Mouse (Mus musculus) liver, postnatal 0 days (tissue): ENCODE data around the gene Gtpbp1. TPM values are rescaled to one million over a fixed set of nuclear protein-coding genes. Genes with fewer than 3 reads are reported as not detected.

Experiments
- ATAC-seq: fragments of 200-750 bp; cut with Nextera tagmentation; 2 replicates; pipeline ENCODE4 v1.8.0; 2017; ENCODE audit warnings: mild to moderate bottlenecking, moderate library complexity
- DNase-seq: peaks from one replicate; pipeline ENCODE4 v3.0.0-alpha.2; 2016
- H3K27ac ChIP-seq: fragments of 300-500 bp; sonication (generic); 2 replicates; pipeline ENCODE4 v1.5.1; 2014; ENCODE audit warnings: antibody characterized with exemption, moderate library complexity, mild to moderate bottlenecking, low read depth
- H3K27me3 ChIP-seq: fragments of 300-500 bp; sonication (generic); 2 replicates; pipeline ENCODE4 v1.6.1; 2014; ENCODE audit warnings: low read length, control low read depth, mixed read lengths; ENCODE audit not compliant: insufficient read depth
- H3K36me3 ChIP-seq: fragments of 300-500 bp; sonication (generic); replicated peaks from 2 replicates; pipeline ENCODE4 v1.6.1; 2014; ENCODE audit warnings: mild to moderate bottlenecking, control low read depth, low read length, moderate library complexity, mixed read lengths; ENCODE audit not compliant: insufficient read depth
- H3K4me1 ChIP-seq: fragments of 300-500 bp; sonication (generic); 2 replicates; pipeline ENCODE4 v1.6.1; 2014; ENCODE audit warnings: antibody characterized with exemption, mild to moderate bottlenecking, control low read depth; ENCODE audit not compliant: insufficient read depth
- H3K4me2 ChIP-seq: fragments of 300-500 bp; sonication (generic); 2 replicates; pipeline ENCODE4 v1.6.1; 2014; ENCODE audit warnings: low read depth, mild to moderate bottlenecking, low read length, moderate library complexity, mixed read lengths
- H3K4me3 ChIP-seq: fragments of 300-500 bp; sonication (generic); 2 replicates; pipeline ENCODE4 v1.5.1; 2014; ENCODE audit warnings: low read depth, low read length
- H3K9ac ChIP-seq: fragments of 300-500 bp; sonication (generic); replicated peaks from 2 replicates; pipeline ENCODE4 v1.6.1; 2014; ENCODE audit warnings: mild to moderate bottlenecking, moderate library complexity
- H3K9me3 ChIP-seq: fragments of 300-500 bp; sonication (generic); 2 replicates; pipeline ENCODE4 v1.6.1; 2016; ENCODE audit warnings: mild to moderate bottlenecking, control low read depth, low read length, mixed read lengths
- CTCF ChIP-seq: sonication (generic); IDR thresholded peaks from 2 replicates; pipeline ENCODE4 v1.5.1; 2016; ENCODE audit warnings: antibody characterized with exemption, low read depth
- EP300 ChIP-seq: IDR thresholded peaks from 2 replicates; pipeline ENCODE4 v1.6.1; 2016; ENCODE audit warnings: antibody characterized with exemption, low read depth, mild to moderate bottlenecking
- WGBS: fragments of 180-500 bp; shearing (Covaris S2); extraction: QIAGEN DNeasy Blood & Tissue Kit; methylation state at CpG from one replicate; pipeline ENCODE4 v1.1.7; 2014; ENCODE audit not compliant: insufficient replicate concordance; 5-methylcytosine and 5-hydroxymethylcytosine counted together
- polyA plus RNA-seq: library from polyadenylated mRNA; unstranded; fragments of >200 nt; fragmentation: Nextera tagmentation; extraction: Ambion mirVana; gene quantifications from 2 replicates; pipeline ENCODE4 v1.2.1, GENCODE M21; 2015

The Gtpbp1 gene
- polyA plus RNA-seq, 1 experiment from 2014 or later, result 16.8 TPM

DNA sequence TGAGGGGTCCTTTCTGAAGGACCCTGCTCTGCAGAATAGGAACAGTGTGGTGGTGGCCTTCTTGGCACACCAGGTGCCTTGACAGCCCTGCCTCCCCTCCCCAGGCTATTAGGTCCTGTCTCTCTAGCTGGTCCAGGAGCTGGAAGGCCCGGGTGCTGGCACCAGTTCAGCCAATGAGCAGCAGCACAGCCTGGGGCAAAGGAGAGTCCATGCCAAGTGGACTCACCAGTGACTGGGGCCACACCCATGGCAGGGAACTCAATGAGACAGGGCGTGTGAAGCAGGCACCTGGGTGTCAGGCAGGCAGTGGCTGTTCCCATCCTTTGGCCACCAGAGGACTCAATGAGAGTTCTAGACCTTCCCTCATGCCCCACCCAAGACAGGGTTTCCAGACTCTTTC is 74.7 kb downstream of the Gtpbp1 start:
- Histone ChIP-seq H3K27ac (no peak overlapping the region), H3K27me3 (no peaks in the 10 kb centered on the region), H3K4me2 (no peak overlapping the region), H3K36me3 (no peaks in the 10 kb centered on the region), H3K9ac (no peak overlapping the region), H3K9me3 (no peaks in the 10 kb centered on the region), H3K4me1 (peaks cover 7% of the 10 kb centered on the region), H3K4me3 (no peak overlapping the region)
- DNase-seq, result no peak
- 67% methylated on average over 2 of the region's 2 CpGs for WGBS
- peak; percentile 38; the same call in 1 of the 2 replicates for ATAC-seq
- no peak for TF ChIP-seq EP300
- no peak for TF ChIP-seq CTCF

- no peak overlapping the region for H3K4me2 ChIP-seq
- no peak overlapping the region for H3K27ac ChIP-seq
- H3K9me3 ChIP-seq, result no peaks in the 10 kb centered on the region
- DNase-seq, result no peak
- TF ChIP-seq EP300 (no peak), CTCF (no peak)
- no peak overlapping the region for H3K4me3 ChIP-seq
- no peak for ATAC-seq
- H3K27me3 ChIP-seq, result no peaks in the 10 kb centered on the region
- H3K9ac ChIP-seq, result no peak overlapping the region
- peaks cover 7% of the 10 kb centered on the region for H3K4me1 ChIP-seq
- H3K36me3 ChIP-seq, result no peaks in the 10 kb centered on the region
- WGBS, result 75% methylated on average over 9 of the region's 10 CpGs
Measured at GRCm38 (mm10) chr15:79766168-79766567, 75.5 kb downstream of the Gtpbp1 start.

DNA sequence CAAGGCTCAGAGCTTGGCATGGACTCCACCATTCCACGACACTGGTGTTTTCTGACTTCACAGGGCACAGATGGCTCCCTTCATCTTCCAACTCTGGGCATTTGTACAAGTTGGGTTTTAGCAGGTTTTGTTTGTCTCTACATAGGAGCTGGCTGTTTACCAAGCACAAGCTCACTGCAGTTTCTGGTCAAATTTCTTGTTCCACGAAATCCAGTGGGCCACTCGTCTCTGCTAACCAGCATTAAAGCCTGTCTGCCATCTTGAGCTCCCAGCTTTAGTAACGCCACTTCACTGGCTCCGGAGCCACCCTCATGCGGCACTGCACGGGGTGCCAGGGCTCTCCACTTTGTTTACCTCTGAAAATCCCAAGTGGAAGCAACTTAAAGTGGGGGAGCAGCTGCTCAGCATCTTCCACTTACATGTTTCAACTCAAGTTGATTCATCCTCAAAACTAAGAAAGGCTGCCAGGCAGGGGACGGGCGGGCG is 76.0 kb downstream of the Gtpbp1 start:
- Histone ChIP-seq H3K36me3 (no peaks in the 10 kb centered on the region), H3K27ac (no peak overlapping the region), H3K27me3 (no peaks in the 10 kb centered on the region), H3K4me2 (no peak overlapping the region), H3K9me3 (no peaks in the 10 kb centered on the region), H3K4me3 (no peak overlapping the region), H3K9ac (no peak overlapping the region), H3K4me1 (peaks cover 7% of the 10 kb centered on the region)
- ATAC-seq (no peak), DNase-seq (no peak)
- TF ChIP-seq EP300 (no peak), CTCF (no peak)
- WGBS, result 83% methylated on average over 10 of the region's 10 CpGs

DNA sequence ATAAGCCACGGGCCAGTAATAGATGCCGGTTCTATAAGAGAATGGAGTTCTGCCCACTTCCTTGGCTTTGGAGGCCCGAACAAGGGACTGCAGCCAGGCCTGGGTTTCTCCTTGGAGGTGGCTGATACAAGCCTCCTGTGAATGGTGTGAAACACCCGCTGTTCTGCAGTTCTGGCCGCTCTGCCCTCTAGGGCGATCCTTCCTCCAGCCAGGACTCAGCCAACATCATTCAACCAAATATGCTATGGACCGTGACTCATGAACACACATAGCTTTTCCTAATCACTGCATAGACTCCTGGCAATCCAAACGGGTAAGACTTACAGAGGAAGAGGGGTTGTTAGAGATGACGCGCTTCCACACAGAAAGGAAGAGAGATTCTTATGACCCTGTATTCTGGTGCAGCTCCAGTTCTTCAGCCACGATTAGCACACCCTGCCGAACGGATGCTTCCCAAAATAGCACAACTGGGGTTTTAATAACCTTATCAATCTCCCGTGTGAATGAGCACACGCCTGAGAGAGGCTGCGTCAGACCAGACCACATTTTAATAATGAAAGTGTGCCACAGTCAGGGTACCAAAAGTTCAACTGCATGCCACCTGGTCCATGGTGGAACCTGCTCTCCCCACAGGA is 76.8 kb downstream of the Gtpbp1 start:
- Histone ChIP-seq H3K27me3 (no peaks in the 10 kb centered on the region), H3K4me1 (peaks cover 7% of the 10 kb centered on the region), H3K27ac (no peak overlapping the region), H3K4me3 (no peak overlapping the region), H3K4me2 (no peak overlapping the region), H3K36me3 (no peaks in the 10 kb centered on the region), H3K9me3 (no peaks in the 10 kb centered on the region), H3K9ac (no peak overlapping the region)
- TF ChIP-seq CTCF (no peak), EP300 (no peak)
- DNase-seq, result no peak
- ATAC-seq, result peak; percentile 45; the same call in 1 of the 2 replicates
- 72% methylated on average over 16 of the region's 16 CpGs for WGBS

DNA sequence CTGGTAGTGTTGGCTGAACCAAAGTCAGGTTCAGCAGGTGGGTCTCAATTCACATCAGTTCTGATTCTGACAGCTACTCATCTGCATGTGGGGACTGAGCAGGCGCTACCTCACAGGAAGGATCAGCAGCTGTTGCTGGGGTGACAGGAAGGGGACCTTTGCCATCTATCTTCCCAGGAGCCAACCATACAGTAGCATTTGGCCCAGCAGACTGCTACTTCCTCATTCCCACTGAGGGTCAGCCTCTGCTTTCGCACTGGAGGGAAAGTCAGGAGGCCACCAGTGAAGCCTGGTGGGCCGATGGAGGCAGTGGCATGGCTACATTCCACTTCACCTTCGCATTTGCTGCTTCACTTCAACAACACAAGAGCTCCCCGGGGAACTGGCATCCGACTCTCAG is 77.7 kb downstream of the Gtpbp1 start:
- 49% methylated on average over 6 of the region's 6 CpGs for WGBS
- Histone ChIP-seq H3K36me3 (no peaks in the 10 kb centered on the region), H3K4me2 (0 out of 2 replicates have a peak overlapping the region, but pooled peaks have one; percentile 13), H3K9me3 (no peaks in the 10 kb centered on the region), H3K4me3 (no peak overlapping the region), H3K9ac (peak overlapping the region; percentile 26; the same call in 1 of the 2 replicates), H3K4me1 (peaks cover 9% of the 10 kb centered on the region), H3K27ac (peak overlapping the region; percentile 29; the same call in 1 of the 2 replicates), H3K27me3 (no peaks in the 10 kb centered on the region)
- no peak for ATAC-seq
- TF ChIP-seq CTCF (no peak), EP300 (no peak)
- no peak for DNase-seq

DNA sequence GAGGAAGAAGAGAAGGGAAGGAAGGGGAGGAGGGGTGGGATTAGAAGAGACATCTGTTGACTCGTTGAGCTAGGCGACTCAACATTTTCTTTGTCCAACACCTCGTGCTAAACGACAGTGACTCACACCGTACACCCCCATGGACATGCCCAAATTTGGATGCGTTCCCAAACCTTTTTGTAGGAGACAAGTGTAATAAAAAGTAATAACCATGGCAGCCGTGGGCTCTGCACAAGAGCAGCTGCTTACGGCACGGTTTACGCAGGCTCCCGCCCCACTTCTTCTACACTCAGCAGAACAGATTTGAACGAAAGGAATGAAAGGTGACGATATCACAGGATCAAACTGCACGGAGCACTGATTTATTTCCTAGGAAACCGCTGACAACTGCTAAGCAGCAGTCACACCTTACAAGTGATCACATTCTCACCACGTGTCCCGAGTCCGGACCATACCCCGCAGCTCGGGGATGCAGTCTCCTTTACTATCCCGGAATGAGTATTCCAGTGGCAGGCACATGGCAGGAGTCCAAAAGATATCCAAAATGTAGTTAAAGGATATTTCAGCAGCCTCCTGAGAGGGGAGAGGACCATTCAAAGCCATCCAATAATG is 80.1 kb downstream of the Gtpbp1 start:
- H3K4me2 ChIP-seq, result no peak overlapping the region
- H3K4me3 ChIP-seq, result no peak overlapping the region
- no peaks in the 10 kb centered on the region for H3K36me3 ChIP-seq
- ATAC-seq (no peak), DNase-seq (no peak)
- no peak overlapping the region for H3K27ac ChIP-seq
- WGBS, result 80% methylated on average over 21 of the region's 21 CpGs
- H3K9me3 ChIP-seq, result no peaks in the 10 kb centered on the region
- no peak overlapping the region for H3K9ac ChIP-seq
- H3K4me1 ChIP-seq, result peaks cover 18% of the 10 kb centered on the region
- H3K27me3 ChIP-seq, result no peaks in the 10 kb centered on the region
- no peak for TF ChIP-seq EP300
- TF ChIP-seq CTCF, result no peak

Other genes with a start within 250 kb of the Gtpbp1 start
- gene Csnk1e, start 235.3 kb upstream of the Gtpbp1 start, polyA plus RNA-seq, result 7.5 and 8.9 TPM in 2 replicates
- gene Kcnj4, start 185.6 kb upstream of the Gtpbp1 start, polyA plus RNA-seq, result not detected in 2 replicates
- 3.4 and 3.5 TPM in 2 replicates for gene Kdelr3, start 174.4 kb upstream of the Gtpbp1 start, polyA plus RNA-seq
- 9.3 and 9.7 TPM in 2 replicates for gene Ddx17, start 144.1 kb upstream of the Gtpbp1 start, polyA plus RNA-seq
- gene Dmc1, start 85.7 kb upstream of the Gtpbp1 start, polyA plus RNA-seq, result 0.15 and 0.25 TPM in 2 replicates
- 0.13 and 0.18 TPM in 2 replicates for gene Fam227a, start 31.9 kb upstream of the Gtpbp1 start, polyA plus RNA-seq
- 8.5 and 8.8 TPM in 2 replicates for gene Cby1, start 31.6 kb upstream of the Gtpbp1 start, polyA plus RNA-seq
- 123 and 126 TPM in 2 replicates for gene Tomm22, start 20.0 kb upstream of the Gtpbp1 start, polyA plus RNA-seq
- gene Josd1, start 2.9 kb upstream of the Gtpbp1 start, polyA plus RNA-seq, result 13.3 and 13.9 TPM in 2 replicates
- gene Sun2, start 51.7 kb downstream of the Gtpbp1 start, polyA plus RNA-seq, result 3.3 and 4.2 TPM in 2 replicates
- gene Dnal4, start 87.0 kb downstream of the Gtpbp1 start, polyA plus RNA-seq, result 9.7 and 10.2 TPM in 2 replicates
- 0.09 and 0.13 TPM in 2 replicates for gene Nptxr, start 113.9 kb downstream of the Gtpbp1 start, polyA plus RNA-seq
- gene Npcd, start 143.4 kb downstream of the Gtpbp1 start, polyA plus RNA-seq, result not detected in 2 replicates
- 3.9 and 4.4 TPM in 2 replicates for gene Cbx6, start 143.8 kb downstream of the Gtpbp1 start, polyA plus RNA-seq
- 34.6 and 38.1 TPM in 2 replicates for gene Apobec3, start 200.8 kb downstream of the Gtpbp1 start, polyA plus RNA-seq